Mouse (Mus musculus) adrenal gland, postnatal 10 days (tissue): ENCODE measurements around the gene Epb41l1. TPM values are rescaled to one million over a fixed set of nuclear protein-coding genes. Genes with fewer than 3 reads are reported as not detected.

ENCODE experiments used
- DNase-seq: peaks from one replicate; pipeline ENCODE4 v3.0.0; 2021; ENCODE audit warnings: mixed read lengths
- total RNA-seq, 2 experiments: library from RNA; stranded (reverse); gene quantifications; 2 replicates each; pipeline ENCODE4 v1.2.3; 2021

The Epb41l1 gene
- total RNA-seq, 2 experiments from 2014 or later = 41.5 to 56.4 TPM

- DNase-seq = no peak
Observed at GRCm38 (mm10) chr2:156423672-156424071, 3.0 kb downstream of the Epb41l1 start.

- no peak for DNase-seq
Observed at GRCm38 (mm10) chr2:156425618-156426017, 4.9 kb downstream of the Epb41l1 start.

- no peak for DNase-seq
Observed at GRCm38 (mm10) chr2:156426151-156426550, 5.4 kb downstream of the Epb41l1 start.

GRCm38 (mm10) chr2:156429836-156430235 lies 9.1 kb downstream of the Epb41l1 start:
- DNase-seq = no peak

- DNase-seq = peak; percentile 50
Observed at GRCm38 (mm10) chr2:156430326-156430725, 9.6 kb downstream of the Epb41l1 start.

GRCm38 (mm10) chr2:156431409-156431808 lies 10.7 kb downstream of the Epb41l1 start:
- DNase-seq = no peak

GRCm38 (mm10) chr2:156432086-156432485 lies 11.4 kb downstream of the Epb41l1 start:
- DNase-seq = no peak

- DNase-seq = peak; percentile 83
Observed at GRCm38 (mm10) chr2:156432874-156433868, 12.5 kb downstream of the Epb41l1 start.

GRCm38 (mm10) chr2:156437637-156438036 lies 16.9 kb downstream of the Epb41l1 start:
- DNase-seq = no peak

- peak; percentile 60 for DNase-seq
Observed at GRCm38 (mm10) chr2:156439666-156440462, 19.2 kb downstream of the Epb41l1 start.

- DNase-seq = no peak
Observed at GRCm38 (mm10) chr2:156441909-156442308, 21.2 kb downstream of the Epb41l1 start.

- no peak for DNase-seq
Observed at GRCm38 (mm10) chr2:156443323-156443722, 22.6 kb downstream of the Epb41l1 start.

GRCm38 (mm10) chr2:156446489-156447035 lies 25.9 kb downstream of the Epb41l1 start:
- DNase-seq = no peak

- peak; percentile 41 for DNase-seq
Observed at GRCm38 (mm10) chr2:156447413-156448295, 26.9 kb downstream of the Epb41l1 start.

GRCm38 (mm10) chr2:156451225-156452148 lies 30.8 kb downstream of the Epb41l1 start:
- DNase-seq = peak; percentile 30

- no peak for DNase-seq
Observed at GRCm38 (mm10) chr2:156452149-156452536, 31.4 kb downstream of the Epb41l1 start.

GRCm38 (mm10) chr2:156453822-156454221 lies 33.1 kb downstream of the Epb41l1 start:
- peak; percentile 85 for DNase-seq

- no peak for DNase-seq
Observed at GRCm38 (mm10) chr2:156455508-156456108, 34.9 kb downstream of the Epb41l1 start.

- no peak for DNase-seq
Observed at GRCm38 (mm10) chr2:156456386-156457342, 36.0 kb downstream of the Epb41l1 start.
